Mouse (Mus musculus) kidney, adult 18-20 months (tissue): ENCODE measurements around the gene Slc22a15.
A peak's percentile ranks its signal among the peaks of the same experiment; 100 is the strongest.

Source experiments
- DNase-seq: peaks from one replicate; pipeline ENCODE4 v3.0.0; 2021

Gene Slc22a15

DNA sequence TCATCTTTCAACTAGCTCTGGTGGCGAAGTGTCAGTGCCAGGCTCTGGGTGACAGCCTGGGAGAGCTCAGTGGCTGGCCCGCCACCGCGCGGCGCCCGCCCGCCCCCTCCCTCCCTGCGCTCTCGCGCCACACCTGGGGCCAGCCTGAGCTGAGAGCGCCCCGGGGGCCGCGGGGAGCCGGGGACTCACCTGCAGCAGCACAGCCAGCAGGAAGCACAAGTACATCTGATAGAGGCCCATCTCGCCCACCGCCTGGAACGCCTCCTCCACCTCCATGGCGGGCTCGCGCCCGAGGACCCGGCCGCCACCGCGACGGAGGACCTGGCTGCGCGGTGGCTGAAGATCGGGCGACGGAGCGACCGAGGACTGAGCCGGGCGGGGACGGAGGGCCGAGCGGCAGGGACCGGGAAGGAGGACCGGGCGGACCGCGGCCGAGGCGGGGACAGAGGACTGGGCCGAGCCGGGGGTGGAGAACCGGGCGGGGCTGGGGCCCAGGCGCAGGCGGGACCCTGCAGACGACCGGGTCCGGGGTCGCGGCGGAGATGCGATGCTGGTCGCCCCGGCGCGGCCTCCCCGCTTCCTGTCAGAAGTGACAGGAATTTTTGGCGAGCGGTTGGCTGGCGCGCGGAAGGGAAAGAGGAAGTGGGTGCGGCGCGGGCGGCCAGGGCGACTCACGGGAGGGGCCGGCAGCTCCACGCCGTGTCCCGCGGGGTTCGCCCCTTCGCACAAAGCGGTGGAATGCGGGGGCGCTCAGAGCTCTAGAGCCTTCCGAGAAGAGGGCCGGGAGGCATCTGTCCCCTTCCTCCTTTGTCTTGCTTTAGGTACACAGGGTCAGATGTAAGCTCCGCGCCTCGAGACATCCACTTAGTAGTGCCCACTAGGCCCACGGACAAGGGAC is at the start of gene Slc22a15:
Gene Slc22a15, minus strand, starts transcription at position 611 of the 898 bp plus-strand sequence.
- peak; percentile 78 for DNase-seq

GRCm38 (mm10) chr3:101966825-101967558 is 42.7 kb upstream of the Slc22a15 start:
- DNase-seq, result no peak

GRCm38 (mm10) chr3:101964352-101964751 is 40.1 kb upstream of the Slc22a15 start:
- DNase-seq, result no peak

DNA sequence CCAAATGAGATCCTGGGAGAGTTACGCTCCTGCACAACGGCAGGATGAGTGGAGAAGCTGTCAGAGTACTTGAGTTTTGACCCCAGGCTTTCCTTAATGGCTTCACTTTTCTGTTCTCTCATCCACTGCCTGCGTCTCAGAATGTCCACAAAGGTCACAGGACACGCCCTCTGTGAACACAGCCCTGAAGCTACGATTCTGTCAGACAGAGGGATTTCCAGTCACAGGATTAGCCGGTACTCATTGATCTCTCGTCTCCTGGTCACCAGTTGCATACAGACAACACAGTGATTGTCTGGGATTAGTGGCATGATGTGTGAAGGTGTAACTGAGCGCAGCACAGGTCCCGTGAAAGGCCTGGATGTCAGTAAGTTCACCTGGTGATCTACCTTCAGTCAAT is 39.2 kb upstream of the Slc22a15 start:
- DNase-seq, result no peak

DNA sequence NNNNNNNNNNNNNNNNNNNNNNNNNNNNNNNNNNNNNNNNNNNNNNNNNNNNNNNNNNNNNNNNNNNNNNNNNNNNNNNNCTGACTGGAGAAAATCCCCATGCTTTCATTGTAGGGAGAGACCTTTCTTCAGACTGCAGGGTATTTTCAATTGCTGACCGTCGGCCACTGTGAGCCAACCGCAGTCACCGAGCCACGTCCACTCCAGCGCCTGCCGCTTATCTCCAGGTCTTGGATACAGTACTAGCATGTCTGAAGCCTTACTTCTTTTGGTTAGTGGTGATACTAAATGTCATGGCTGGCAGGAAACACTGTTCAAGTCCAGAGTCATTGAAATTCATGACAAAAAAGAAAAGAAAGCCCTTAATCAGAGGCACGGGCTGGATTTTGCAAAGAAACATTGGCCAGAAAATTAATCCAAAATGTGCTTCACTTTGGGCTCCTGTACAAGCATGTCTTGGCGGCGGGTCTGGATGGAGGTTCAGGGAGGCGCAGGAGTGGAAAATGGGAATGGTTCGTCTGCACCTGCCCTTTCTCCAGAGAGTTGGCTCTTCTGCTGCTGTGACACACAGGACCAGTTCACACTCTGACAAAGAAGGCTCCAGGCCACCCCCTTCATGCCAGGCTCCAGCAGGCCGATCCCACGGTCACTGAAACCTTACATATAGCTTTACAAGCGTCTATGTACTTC is 37.0 kb upstream of the Slc22a15 start:
- DNase-seq, result no peak

DNA sequence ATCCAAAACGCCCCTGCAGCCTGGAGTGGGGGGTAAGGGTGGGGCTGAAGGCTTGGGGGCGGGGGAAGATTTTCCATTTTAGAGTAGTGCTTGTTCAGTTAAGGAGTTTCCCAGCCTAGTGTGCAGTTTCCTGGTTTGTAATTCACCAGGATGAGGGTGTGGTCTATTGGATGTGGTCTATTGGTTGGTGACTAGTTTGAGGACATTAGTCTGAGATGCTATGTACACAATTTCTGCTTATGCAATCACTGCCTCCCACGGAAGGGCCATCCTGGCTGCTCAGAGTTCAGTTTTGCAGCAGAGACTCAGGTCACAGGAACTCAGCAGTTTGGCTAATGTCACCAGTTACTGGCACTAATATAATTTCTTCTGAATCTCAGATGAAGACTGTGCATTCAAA is 33.8 kb upstream of the Slc22a15 start:
- no peak for DNase-seq

GRCm38 (mm10) chr3:101953506-101953905 is 29.3 kb upstream of the Slc22a15 start:
- no peak for DNase-seq

GRCm38 (mm10) chr3:101952577-101952976 is 28.3 kb upstream of the Slc22a15 start:
- no peak for DNase-seq

- DNase-seq, result peak; percentile 4
These were observed 24.3 kb upstream of the Slc22a15 start for GRCm38 (mm10) chr3:101948572-101948971.

GRCm38 (mm10) chr3:101947250-101947649 is 23.0 kb upstream of the Slc22a15 start:
- no peak for DNase-seq

GRCm38 (mm10) chr3:101945257-101945656 is 21.0 kb upstream of the Slc22a15 start:
- no peak for DNase-seq

DNA sequence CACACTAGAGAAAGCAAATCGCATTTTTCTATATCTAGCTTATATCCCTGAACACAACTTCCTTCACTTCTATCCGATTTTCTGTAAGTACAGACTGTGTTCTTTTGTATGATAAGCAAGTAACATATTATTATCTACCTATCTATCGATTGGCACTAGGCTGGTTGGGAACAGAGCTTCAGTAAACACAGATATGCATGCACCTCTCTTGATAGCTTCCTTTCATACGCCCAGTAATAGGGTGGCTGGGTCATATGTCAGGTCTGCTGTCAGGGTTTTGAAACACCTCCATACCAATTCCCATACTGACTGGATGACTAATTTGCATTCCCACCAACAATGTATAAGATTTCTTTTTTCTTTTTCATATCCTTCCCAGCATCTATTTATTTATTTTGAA is 16.2 kb upstream of the Slc22a15 start:
- no peak for DNase-seq

DNA sequence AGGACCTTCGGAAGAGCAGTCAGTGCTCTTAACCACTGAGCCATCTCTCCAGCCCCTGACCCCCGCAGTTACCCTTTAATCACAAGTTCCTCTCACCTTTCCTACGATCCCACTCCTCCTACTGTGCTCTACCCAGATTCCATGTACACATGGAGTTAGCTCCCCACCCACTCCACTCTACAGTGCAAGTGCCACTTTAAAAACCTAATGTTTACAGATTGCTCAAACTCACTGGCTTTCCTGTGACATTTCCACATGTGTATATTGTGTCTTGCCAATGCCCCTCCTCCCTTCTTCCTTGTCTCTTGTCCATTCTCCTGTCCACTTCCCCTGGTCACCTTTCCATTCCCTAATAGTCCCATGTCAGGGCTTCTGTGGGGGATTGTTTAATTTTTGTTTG is 15.6 kb upstream of the Slc22a15 start:
- DNase-seq, result no peak

DNA sequence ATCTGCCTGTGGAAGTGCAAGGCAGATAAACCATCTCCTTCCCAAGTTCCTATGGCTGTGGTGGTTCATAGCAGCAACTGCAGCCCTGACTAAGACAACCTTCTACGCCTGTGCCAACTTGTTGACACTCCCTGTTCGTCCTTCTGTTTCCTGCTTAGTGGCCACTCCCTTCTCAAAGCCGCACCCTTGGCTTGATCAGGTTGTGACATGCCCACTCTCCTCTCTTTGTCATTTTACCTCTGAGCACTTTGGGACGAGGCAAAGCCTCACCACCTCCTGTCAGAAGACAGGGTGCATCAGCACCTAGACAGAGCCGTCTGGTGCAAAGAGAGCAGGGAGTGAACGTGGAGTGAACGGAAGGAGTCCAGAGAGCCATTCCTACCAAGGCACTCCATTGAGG is 14.9 kb upstream of the Slc22a15 start:
- DNase-seq, result no peak

- DNase-seq, result no peak
These were observed 12.1 kb upstream of the Slc22a15 start for GRCm38 (mm10) chr3:101936369-101936768.

DNA sequence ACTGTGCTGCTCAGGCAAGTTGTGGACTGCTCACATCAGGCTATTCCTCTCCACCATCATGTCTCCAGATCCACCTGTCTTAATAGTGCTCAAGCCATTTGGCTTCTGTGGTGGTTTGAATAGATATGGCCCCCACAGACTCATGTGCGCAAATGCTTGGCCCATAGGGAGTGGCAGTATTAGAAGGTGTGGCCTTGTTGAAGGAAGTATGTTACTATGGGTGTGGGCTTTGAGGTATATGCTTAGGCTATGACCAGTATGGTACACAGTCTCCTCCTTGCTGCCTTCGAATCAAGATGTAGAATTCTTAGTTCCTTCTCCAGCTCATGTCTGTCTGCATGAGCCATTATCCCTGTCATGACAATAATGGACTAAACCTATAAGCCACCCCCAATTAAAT is 9.6 kb upstream of the Slc22a15 start:
- no peak for DNase-seq

GRCm38 (mm10) chr3:101929105-101929876 is 5.0 kb upstream of the Slc22a15 start:
- DNase-seq, result no peak

GRCm38 (mm10) chr3:101926636-101927035 is 2.4 kb upstream of the Slc22a15 start:
- DNase-seq, result no peak

DNA sequence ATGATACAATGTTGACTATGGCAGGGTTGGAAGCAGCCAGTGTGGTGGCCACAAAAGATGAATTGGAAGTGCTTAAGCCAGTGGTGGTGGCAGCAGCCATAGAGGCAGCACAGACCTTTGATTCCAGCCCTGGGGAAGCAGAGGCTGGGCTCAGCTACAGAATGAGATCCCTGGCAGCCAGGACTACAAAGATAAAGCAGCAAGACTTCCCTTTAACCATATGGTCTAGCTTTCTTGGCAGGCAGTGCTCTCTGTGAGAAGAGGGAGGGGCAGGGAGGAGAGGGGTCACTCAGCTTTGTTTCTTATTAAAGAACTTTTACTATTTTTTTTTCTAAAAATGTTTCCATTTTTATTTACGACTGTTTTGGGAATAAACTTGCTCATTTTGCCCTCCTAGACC is 1.4 kb upstream of the Slc22a15 start:
- DNase-seq, result no peak

DNA sequence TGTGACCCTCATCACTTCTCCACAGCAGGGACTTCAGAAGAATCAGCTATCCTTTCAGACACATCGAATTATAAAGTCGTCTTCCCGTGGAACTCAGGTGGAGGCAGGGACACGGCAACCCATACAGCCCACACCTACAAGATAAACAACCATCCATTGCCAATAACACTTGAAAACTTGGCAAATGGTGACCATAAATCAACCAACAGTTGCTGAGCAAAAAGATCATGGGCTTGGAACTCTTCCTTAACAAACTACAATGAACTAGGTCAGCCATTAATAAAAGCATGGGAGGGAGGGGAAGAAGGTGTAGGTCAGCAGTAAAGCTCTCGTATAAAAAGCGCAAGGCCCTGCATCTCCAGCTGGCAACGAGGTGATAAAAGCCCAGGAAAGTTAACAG is 1.9 kb downstream of the Slc22a15 start:
- no peak for DNase-seq

DNA sequence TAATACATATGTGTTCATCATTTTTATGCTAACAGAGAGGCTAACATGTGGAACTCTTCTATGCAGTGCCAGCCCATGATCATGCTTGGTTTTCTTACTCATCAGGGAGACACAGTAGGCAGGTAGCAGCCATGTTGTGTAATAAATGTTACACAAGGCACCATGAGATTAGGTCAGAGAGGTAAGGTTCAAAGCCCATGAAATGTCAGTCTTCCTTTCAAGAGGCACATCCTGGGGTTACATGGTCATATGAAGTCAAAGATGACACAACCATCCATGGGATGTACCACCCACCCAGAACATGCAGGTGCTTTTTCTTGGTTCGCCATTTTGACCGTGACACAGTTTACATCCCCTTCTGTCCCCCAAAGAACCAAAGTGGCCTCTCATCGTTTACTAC is 5.7 kb downstream of the Slc22a15 start:
- no peak for DNase-seq

DNA sequence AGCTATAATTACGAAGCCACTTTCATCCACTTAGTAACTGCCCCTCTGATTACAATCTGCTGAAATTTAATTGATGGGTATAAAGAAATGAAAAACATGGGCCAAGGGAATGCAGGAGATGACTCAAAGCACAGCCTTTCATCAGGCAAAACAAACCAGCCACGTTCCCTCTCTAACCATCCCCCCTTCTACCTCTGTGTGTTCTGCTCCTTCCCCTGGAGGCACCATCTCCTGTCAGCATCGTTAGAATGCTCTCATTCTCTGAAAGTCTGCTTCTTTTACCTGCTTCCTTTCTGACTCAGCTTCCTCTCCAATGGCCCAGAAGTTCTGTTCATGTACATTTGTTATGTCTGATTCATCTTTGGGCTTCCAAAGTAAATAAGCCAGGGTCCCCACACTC is 6.6 kb downstream of the Slc22a15 start:
- no peak for DNase-seq

GRCm38 (mm10) chr3:101916525-101916924 is 7.7 kb downstream of the Slc22a15 start:
- DNase-seq, result no peak
